Mouse (Mus musculus) hindbrain, embryonic 11.5 days (tissue): Measurements from ENCODE around the gene C1qb. TPM values are rescaled to one million over a fixed set of nuclear protein-coding genes. Genes with fewer than 3 reads are reported as not detected.

Experiments used
- ATAC-seq: fragments of 200-750 bp; cut with Nextera tagmentation; 2 replicates; pipeline ENCODE4 v1.8.0; 2017; ENCODE audit warnings: mild to moderate bottlenecking, moderate TSS enrichment, moderate library complexity; ENCODE audit not compliant: low FRiP score
- DNase-seq: peaks from one replicate; pipeline ENCODE4 v3.0.0-alpha.2; 2015; ENCODE audit warnings: low spot score
- H3K27ac ChIP-seq: fragments of 300-500 bp; sonication (generic); 2 replicates; pipeline ENCODE4 v1.5.1; 2014; ENCODE audit warnings: mild to moderate bottlenecking, low read depth, low read length
- H3K27me3 ChIP-seq: fragments of 300-500 bp; sonication (generic); 2 replicates; pipeline ENCODE4 v1.6.1; 2014; ENCODE audit warnings: mild to moderate bottlenecking, low read length, moderate library complexity, mixed read lengths; ENCODE audit not compliant: control insufficient read depth, insufficient read depth
- H3K36me3 ChIP-seq: fragments of 300-500 bp; sonication (generic); 2 replicates; pipeline ENCODE4 v1.6.1; 2014; ENCODE audit warnings: mild to moderate bottlenecking, low read length, moderate library complexity, mixed read lengths; ENCODE audit not compliant: control insufficient read depth, insufficient read depth
- H3K4me1 ChIP-seq: fragments of 300-500 bp; sonication (generic); replicated peaks from 2 replicates; pipeline ENCODE4 v1.6.1; 2014; ENCODE audit warnings: low read length, mixed read lengths; ENCODE audit not compliant: control insufficient read depth, insufficient read depth
- H3K4me2 ChIP-seq: fragments of 300-500 bp; sonication (generic); replicated peaks from 2 replicates; pipeline ENCODE4 v1.6.1; 2014; ENCODE audit warnings: mild to moderate bottlenecking, low read depth, low read length
- H3K4me3 ChIP-seq: fragments of 300-500 bp; sonication (generic); 2 replicates; pipeline ENCODE4 v1.5.1; 2014; ENCODE audit warnings: low read depth, low read length
- H3K9ac ChIP-seq: fragments of 300-500 bp; sonication (generic); 2 replicates; pipeline ENCODE4 v1.6.1; 2014; ENCODE audit warnings: low read depth, low read length
- H3K9me3 ChIP-seq: fragments of 300-500 bp; sonication (generic); 2 replicates; pipeline ENCODE4 v1.6.1; 2016; ENCODE audit warnings: low read length; ENCODE audit not compliant: control insufficient read depth
- WGBS: fragments of 180-500 bp; shearing (Covaris S2); extraction: QIAGEN DNeasy Blood & Tissue Kit; methylation state at CpG from one replicate; pipeline ENCODE4 v1.1.7; 2014; 5-methylcytosine and 5-hydroxymethylcytosine counted together
- polyA plus RNA-seq: library from polyadenylated mRNA; unstranded; fragments of >200 nt; fragmentation: Nextera tagmentation; extraction: Ambion mirVana; gene quantifications from 2 replicates; pipeline ENCODE4 v1.2.1, GENCODE M21; 2014

C1qb gene
- polyA plus RNA-seq, 1 experiment from 2014 or later, result 40.3 TPM

DNA sequence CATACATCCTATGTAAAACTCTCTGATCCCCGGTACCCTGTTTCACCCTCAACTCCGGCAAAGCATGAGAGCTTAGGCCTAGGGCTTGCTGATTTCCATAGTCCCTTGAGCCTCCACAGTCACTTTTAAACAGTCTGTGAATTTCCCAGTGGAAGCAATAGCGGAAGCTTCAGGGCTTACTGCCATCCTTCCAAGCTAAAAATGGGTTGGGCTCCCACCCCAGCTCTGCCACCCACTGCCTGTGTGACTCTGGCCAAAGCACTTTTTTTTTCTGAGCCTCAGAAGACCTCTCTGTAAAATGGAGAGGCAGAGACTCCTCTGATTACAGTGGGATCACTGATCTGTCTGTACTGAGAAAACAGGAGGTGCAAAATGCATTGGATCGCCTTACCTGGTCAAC, 37.4 kb downstream of the C1qb start:
- no peak for ATAC-seq
- Histone ChIP-seq H3K27ac (no peak overlapping the region), H3K27me3 (no peaks in the 10 kb centered on the region), H3K4me2 (no peak overlapping the region), H3K9me3 (no peaks in the 10 kb centered on the region), H3K36me3 (no peaks in the 10 kb centered on the region), H3K9ac (no peak overlapping the region), H3K4me1 (no peaks in the 10 kb centered on the region), H3K4me3 (no peak overlapping the region)
- DNase-seq, result no peak
- 80% methylated on average over 4 of the region's 4 CpGs for WGBS

GRCm38 (mm10) chr4:136847166-136847565, 38.8 kb downstream of the C1qb start:
- Histone ChIP-seq H3K27me3 (no peaks in the 10 kb centered on the region), H3K36me3 (no peaks in the 10 kb centered on the region), H3K4me3 (no peak overlapping the region), H3K27ac (no peak overlapping the region), H3K9me3 (no peaks in the 10 kb centered on the region), H3K4me1 (no peaks in the 10 kb centered on the region), H3K4me2 (no peak overlapping the region), H3K9ac (no peak overlapping the region)
- DNase-seq (no peak), ATAC-seq (no peak)
- WGBS, result 83% methylated on average over 6 of the region's 6 CpGs

DNA sequence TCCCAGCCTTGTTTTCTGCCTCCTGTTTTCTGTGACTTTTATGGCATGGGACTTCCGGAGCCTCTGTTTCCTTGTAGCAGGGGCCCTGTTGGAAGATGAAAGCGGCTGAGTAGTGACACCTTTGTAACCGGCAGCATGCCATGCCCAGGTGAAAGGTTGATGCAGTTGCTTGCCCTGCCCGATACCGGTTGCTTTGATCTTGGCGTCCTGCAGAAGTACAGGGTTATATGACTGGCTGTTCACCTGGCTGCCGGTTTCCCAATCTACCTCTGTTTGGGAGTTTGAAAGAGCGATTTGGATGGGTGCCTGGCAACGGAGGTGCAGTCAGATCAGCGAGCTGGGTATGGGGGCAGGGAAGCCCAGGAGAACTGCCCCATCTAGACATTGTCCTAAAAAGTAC, 43.2 kb downstream of the C1qb start:
- WGBS, result 89% methylated on average over 10 of the region's 10 CpGs
- ATAC-seq (no peak), DNase-seq (no peak)
- Histone ChIP-seq H3K4me2 (no peak overlapping the region), H3K9me3 (no peaks in the 10 kb centered on the region), H3K9ac (no peak overlapping the region), H3K27ac (no peak overlapping the region), H3K4me1 (peaks cover 7% of the 10 kb centered on the region; the same call in 1 of the 2 replicates), H3K27me3 (no peaks in the 10 kb centered on the region), H3K4me3 (no peak overlapping the region), H3K36me3 (no peaks in the 10 kb centered on the region)

GRCm38 (mm10) chr4:136842033-136842432, 44.0 kb downstream of the C1qb start:
- H3K9ac ChIP-seq, result no peak overlapping the region
- no peak overlapping the region for H3K4me3 ChIP-seq
- H3K9me3 ChIP-seq, result no peaks in the 10 kb centered on the region
- no peaks in the 10 kb centered on the region for H3K36me3 ChIP-seq
- no peak for ATAC-seq
- H3K27me3 ChIP-seq, result no peaks in the 10 kb centered on the region
- peaks cover 12% of the 10 kb centered on the region; the same call in 1 of the 2 replicates for H3K4me1 ChIP-seq
- WGBS, result 87% methylated on average over 4 of the region's 4 CpGs
- H3K27ac ChIP-seq, result no peak overlapping the region
- DNase-seq, result no peak
- H3K4me2 ChIP-seq, result no peak overlapping the region

- Histone ChIP-seq H3K4me2 (no peak overlapping the region), H3K27ac (no peak overlapping the region), H3K4me1 (peaks cover 16% of the 10 kb centered on the region; the same call in 1 of the 2 replicates), H3K4me3 (no peak overlapping the region), H3K27me3 (no peaks in the 10 kb centered on the region), H3K9me3 (no peaks in the 10 kb centered on the region), H3K9ac (no peak overlapping the region), H3K36me3 (no peaks in the 10 kb centered on the region)
- 6% methylated on average over 5 of the region's 5 CpGs for WGBS
- ATAC-seq (peak; percentile 59; the same call in 1 of the 2 replicates), DNase-seq (peak; percentile 94)
These were observed 44.9 kb downstream of the C1qb start for GRCm38 (mm10) chr4:136841056-136841455.

GRCm38 (mm10) chr4:136838462-136838861, 47.5 kb downstream of the C1qb start:
- Histone ChIP-seq H3K4me1 (peaks cover 22% of the 10 kb centered on the region), H3K9me3 (no peaks in the 10 kb centered on the region), H3K36me3 (no peaks in the 10 kb centered on the region), H3K27me3 (no peaks in the 10 kb centered on the region), H3K9ac (no peak overlapping the region), H3K4me2 (no peak overlapping the region), H3K4me3 (no peak overlapping the region), H3K27ac (no peak overlapping the region)
- WGBS, result 41% methylated on average over 9 of the region's 9 CpGs
- ATAC-seq (no peak), DNase-seq (no peak)

GRCm38 (mm10) chr4:136838026-136838425, 48.0 kb downstream of the C1qb start:
- ATAC-seq, result no peak
- no peaks in the 10 kb centered on the region for H3K9me3 ChIP-seq
- H3K27me3 ChIP-seq, result no peaks in the 10 kb centered on the region
- DNase-seq, result no peak
- H3K9ac ChIP-seq, result no peak overlapping the region
- no peak overlapping the region for H3K27ac ChIP-seq
- H3K4me2 ChIP-seq, result no peak overlapping the region
- peaks cover 24% of the 10 kb centered on the region for H3K4me1 ChIP-seq
- no peaks in the 10 kb centered on the region for H3K36me3 ChIP-seq
- whole genome bisulfite sequencing, result 77% methylated on average over 9 of the region's 9 CpGs
- H3K4me3 ChIP-seq, result no peak overlapping the region

DNA sequence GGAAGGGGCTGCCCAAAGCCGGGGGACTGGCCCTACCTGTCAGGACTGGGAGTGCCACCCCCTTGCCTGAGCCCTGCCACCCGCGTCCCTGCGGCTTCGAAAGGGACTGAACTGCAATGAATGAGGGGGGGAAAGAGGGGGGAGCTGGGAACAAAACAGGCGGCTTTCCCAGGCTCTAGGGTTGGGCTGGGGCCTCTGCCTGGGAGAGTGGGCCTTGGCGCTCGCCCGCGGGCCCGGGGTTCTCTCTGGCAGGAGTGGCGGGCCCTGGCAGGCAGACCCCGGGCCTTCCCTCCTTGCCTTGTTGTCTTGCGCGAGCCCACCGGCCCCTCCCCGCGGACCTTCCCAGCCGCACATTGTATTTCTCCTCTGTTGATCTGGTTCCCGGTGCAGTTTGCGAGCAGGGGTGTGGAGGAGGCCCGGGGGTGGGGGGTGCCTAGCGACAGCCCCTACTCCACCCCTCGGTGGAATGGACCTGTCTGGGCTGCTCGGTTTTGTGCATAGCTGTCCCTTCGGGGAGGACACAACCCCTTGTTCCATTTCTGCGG, 49.5 kb downstream of the C1qb start:
- Histone ChIP-seq H3K4me1 (peaks cover 24% of the 10 kb centered on the region), H3K4me3 (peak overlapping the region; percentile 70), H3K9me3 (no peaks in the 10 kb centered on the region), H3K4me2 (peak overlapping the region; percentile 90), H3K27ac (peak overlapping the region; percentile 97), H3K9ac (peak overlapping the region; percentile 95), H3K36me3 (no peaks in the 10 kb centered on the region), H3K27me3 (no peaks in the 10 kb centered on the region)
- 0% methylated on average over 13 of the region's 27 CpGs for whole genome bisulfite sequencing
- ATAC-seq (peak; percentile 77), DNase-seq (peak; percentile 82)

- Histone ChIP-seq H3K4me3 (peak within 1 kb of the TSS; percentile 70), H3K36me3 (no peaks in the 10 kb centered on the region), H3K27me3 (no peaks in the 10 kb centered on the region), H3K4me2 (peak within 1 kb of the TSS; percentile 90), H3K4me1 (peaks cover 27% of the 10 kb centered on the region), H3K9ac (peak within 1 kb of the TSS; percentile 95), H3K9me3 (no peaks in the 10 kb centered on the region), H3K27ac (peak within 1 kb of the TSS; percentile 97)
- DNase-seq (peak; percentile 83), ATAC-seq (peak; percentile 77)
- under 1% methylated on average over 71 of the region's 88 CpGs for WGBS
These were observed 50.2 kb downstream of the C1qb start, which contains the start of gene Ephb2 for GRCm38 (mm10) chr4:136835621-136836386. TSS of gene Ephb2 (minus strand) at chr4:136835988.
